Mouse (Mus musculus): ENCODE data around the gene Dhrs4. TPM values are rescaled to one million over a fixed set of nuclear protein-coding genes. Genes with fewer than 3 reads are reported as not detected.

The Dhrs4 gene
- total RNA-seq (2021) = 10 to 100 TPM; 16.8 to 20.4 TPM
- long read RNA-seq, experiment 1, partial matches to known transcripts = 0 of 6 reads
- long read RNA-seq, experiment 1, other reads (novel, unspliced or antisense) = 2 of 6 reads
- long read RNA-seq, experiment 2, partial matches to known transcripts = 1 of 4 reads
- long read RNA-seq, experiment 2, other reads (novel, unspliced or antisense) = 1 of 4 reads

GRCm38 (mm10) chr14:55478651-55479599, at the start of gene Dhrs4:
Dhrs4 (plus strand) TSS chr14:55478758.
- intact Hi-C loops (cut with DNase I) = no loop called here
- peak; percentile 82 for TF ChIP-seq CTCF (IDR thresholded peaks at IDR 0.05)
- H3K27ac ChIP-seq = peak within 1 kb of the TSS; percentile 75

GRCm38 (mm10) chr14:55430255-55430654, 48.3 kb upstream of the Dhrs4 start:
- no peak for TF ChIP-seq CTCF (IDR thresholded peaks at IDR 0.05)
- no peak for DNase-seq (ENCODE audit: extremely low spot score in 1 of 2, low spot score in 2 of 2)
- intact Hi-C loops (cut with DNase I) = no loop called here
- Histone ChIP-seq H3K4me3 (no peak overlapping the region), H3K27ac (no peak overlapping the region)

More at GRCm38 (mm10) chr14:55478651-55479599, at the start of gene Dhrs4:
- peak within 1 kb of the TSS; percentile 80 for H3K4me3 ChIP-seq
- DNase-seq (ENCODE audit: extremely low spot score in 1 of 2, low spot score in 2 of 2) = peak; percentile 74 to 75

GRCm38 (mm10) chr14:55433052-55433451, 45.5 kb upstream of the Dhrs4 start:
- intact Hi-C loops (cut with DNase I) = no loop called here

GRCm38 (mm10) chr14:55434825-55435224, 43.7 kb upstream of the Dhrs4 start:
- TF ChIP-seq CTCF (IDR thresholded peaks at IDR 0.05) = no peak
- DNase-seq (ENCODE audit: extremely low spot score in 1 of 2, low spot score in 2 of 2) = no peak
- intact Hi-C loops (cut with DNase I) = loop anchor here (5.0 kb wide), 2 partner anchors 273 to 288 kb away; no protein-coding TSS in a partner anchor
- Histone ChIP-seq H3K4me3 (no peak overlapping the region), H3K27ac (no peak overlapping the region)

More at GRCm38 (mm10) chr14:55433052-55433451, 45.5 kb upstream of the Dhrs4 start:
- Histone ChIP-seq H3K4me3 (no peak overlapping the region), H3K27ac (no peak overlapping the region)
- TF ChIP-seq CTCF (IDR thresholded peaks at IDR 0.05) = no peak
- no peak for DNase-seq (ENCODE audit: extremely low spot score in 1 of 2, low spot score in 2 of 2)

GRCm38 (mm10) chr14:55437118-55437517, 41.4 kb upstream of the Dhrs4 start:
- H3K4me3 ChIP-seq = no peak overlapping the region
- TF ChIP-seq CTCF (IDR thresholded peaks at IDR 0.05) = no peak
- intact Hi-C loops (cut with DNase I) = loop anchor here (5.0 kb wide), 2 partner anchors 275 to 290 kb away; no protein-coding TSS in a partner anchor
- DNase-seq (ENCODE audit: extremely low spot score in 1 of 2, low spot score in 2 of 2) = no peak
- H3K27ac ChIP-seq = no peak overlapping the region

DNA sequence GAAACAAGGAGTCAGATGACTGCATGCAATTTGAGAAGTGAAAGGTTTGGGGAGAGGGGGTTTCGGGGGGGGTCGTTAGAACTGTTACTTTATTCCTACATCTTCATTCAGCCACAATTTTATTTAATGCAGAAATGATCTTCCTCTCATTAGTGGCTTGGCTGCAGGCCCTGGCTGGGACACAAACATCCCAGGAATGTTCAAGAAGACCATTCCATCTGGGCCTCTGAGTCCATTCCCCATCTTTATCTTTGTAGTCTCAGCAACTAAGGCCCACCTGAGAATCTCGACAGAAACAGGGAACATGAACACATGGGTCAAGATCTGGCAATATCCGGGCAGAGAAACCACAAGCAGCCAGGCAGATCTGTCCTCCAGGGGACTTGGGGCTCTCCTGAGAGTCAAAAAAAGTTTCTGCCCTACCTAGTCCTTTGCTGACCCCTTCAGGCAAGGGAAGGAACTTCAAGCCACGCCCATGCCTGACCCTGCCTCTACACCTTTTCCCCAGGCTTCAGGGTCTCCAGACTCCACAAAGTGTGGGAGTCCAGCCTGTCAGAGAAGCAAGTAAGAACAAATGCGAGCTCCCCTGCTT, 40.3 kb upstream of the Dhrs4 start:
- TF ChIP-seq CTCF (IDR thresholded peaks at IDR 0.05) = peak; percentile 84
- H3K27ac ChIP-seq = no peak overlapping the region
- peak; percentile 47 to 63 for DNase-seq (ENCODE audit: extremely low spot score in 1 of 2, low spot score in 2 of 2)
- no peak overlapping the region for H3K4me3 ChIP-seq
- intact Hi-C loops (cut with DNase I) = loop anchor here (1.0 to 5.0 kb wide), 3 partner anchors 167 to 291 kb away; no protein-coding TSS in a partner anchor

GRCm38 (mm10) chr14:55457693-55458092, 20.9 kb upstream of the Dhrs4 start:
- Histone ChIP-seq H3K27ac (no peak overlapping the region), H3K4me3 (no peak overlapping the region)
- TF ChIP-seq CTCF (IDR thresholded peaks at IDR 0.05) = no peak
- DNase-seq (ENCODE audit: extremely low spot score in 1 of 2, low spot score in 2 of 2) = no peak
- intact Hi-C loops (cut with DNase I) = loop anchor here (5.0 kb wide), 2 partner anchors 185 to 310 kb away; no protein-coding TSS in a partner anchor

DNA sequence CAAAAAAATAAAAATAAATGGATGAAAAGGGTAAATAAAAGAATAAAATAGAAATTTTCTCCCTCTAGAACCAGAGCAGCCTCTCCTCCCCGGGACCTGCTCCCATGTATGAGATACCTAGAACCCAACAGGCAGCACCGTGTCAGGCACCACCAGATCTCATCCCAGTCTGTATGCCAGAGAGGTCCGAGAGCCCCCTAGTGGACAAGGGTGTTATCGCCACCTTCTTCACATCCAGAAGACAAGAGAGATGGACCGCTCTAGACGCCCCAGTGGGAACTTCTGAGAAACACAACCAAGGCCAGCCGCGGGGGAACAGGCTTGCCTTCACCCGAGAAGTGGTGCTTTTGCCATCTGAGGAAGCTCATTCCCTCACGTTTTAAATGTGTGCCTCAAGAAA, 20.3 kb upstream of the Dhrs4 start:
- Histone ChIP-seq H3K4me3 (no peak overlapping the region), H3K27ac (no peak overlapping the region)
- TF ChIP-seq CTCF (IDR thresholded peaks at IDR 0.05) = peak; percentile 68
- intact Hi-C loops (cut with DNase I) = loop anchor here (5.0 kb wide), 2 partner anchors 186 to 311 kb away; no protein-coding TSS in a partner anchor
- peak; percentile 61 to 67 for DNase-seq (ENCODE audit: extremely low spot score in 1 of 2, low spot score in 2 of 2)

DNA sequence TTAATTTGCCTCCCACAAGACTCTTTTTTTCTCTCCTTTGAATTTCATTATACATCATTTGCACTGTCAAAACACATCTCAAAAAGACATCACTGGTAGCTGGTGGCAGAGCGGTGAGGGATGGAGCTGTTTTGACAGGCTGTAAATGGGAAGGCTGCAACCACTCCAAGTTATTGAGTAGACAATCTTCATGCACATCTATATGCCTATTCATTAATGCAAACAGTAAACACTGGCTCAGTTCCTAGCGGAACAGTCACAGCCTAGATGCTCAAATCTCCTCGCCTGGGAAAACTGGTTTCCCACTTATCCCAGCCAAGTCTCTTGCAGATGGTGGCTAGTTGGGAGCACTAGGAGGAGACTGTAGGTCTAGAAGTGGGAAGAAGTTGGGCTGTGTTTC, 19.8 kb upstream of the Dhrs4 start:
- intact Hi-C loops (cut with DNase I) = loop anchor here (5.0 kb wide), 2 partner anchors 186 to 311 kb away; no protein-coding TSS in a partner anchor
- H3K4me3 ChIP-seq = no peak overlapping the region
- H3K27ac ChIP-seq = no peak overlapping the region
- DNase-seq (ENCODE audit: extremely low spot score in 1 of 2, low spot score in 2 of 2) = no peak
- no peak for TF ChIP-seq CTCF (IDR thresholded peaks at IDR 0.05)

- no peak for DNase-seq (ENCODE audit: extremely low spot score in 1 of 2, low spot score in 2 of 2)
- Histone ChIP-seq H3K4me3 (no peak overlapping the region), H3K27ac (no peak overlapping the region)
- no peak for TF ChIP-seq CTCF (IDR thresholded peaks at IDR 0.05)
- intact Hi-C loops (cut with DNase I) = loop anchor here (5.0 kb wide), 2 partner anchors 187 to 312 kb away; no protein-coding TSS in a partner anchor
These were observed 18.8 kb upstream of the Dhrs4 start for GRCm38 (mm10) chr14:55459796-55460195.

- H3K4me3 ChIP-seq = no peak overlapping the region
- peak; percentile 19 to 22 for DNase-seq (ENCODE audit: extremely low spot score in 1 of 2, low spot score in 2 of 2)
- no peak overlapping the region for H3K27ac ChIP-seq
- no peak for TF ChIP-seq CTCF (IDR thresholded peaks at IDR 0.05)
- intact Hi-C loops (cut with DNase I) = no loop called here
These were observed 18.3 kb upstream of the Dhrs4 start for GRCm38 (mm10) chr14:55460297-55460696.
